Mouse (Mus musculus) ES-Bruce4 (cell line): Measurements from ENCODE around the gene Caprin1.

Experiments used
- CTCF ChIP-seq: IDR thresholded peaks from one replicate; pipeline ENCODE4 v1.8.1; 2011; ENCODE audit warnings: low read depth, low read length
- EP300 ChIP-seq: IDR thresholded peaks from 2 replicates; pipeline ENCODE4 v1.6.1; 2011; ENCODE audit warnings: low read depth, low read length; ENCODE audit not compliant: insufficient read depth
- POLR2A ChIP-seq: IDR thresholded peaks from one replicate; pipeline ENCODE4 v1.8.1; 2011; ENCODE audit warnings: low read length; ENCODE audit not compliant: insufficient read depth

- TF ChIP-seq CTCF (no peak), POLR2A (no peak), EP300 (no peak)
These were observed 50.7 kb downstream of the Caprin1 start for GRCm38 (mm10) chr2:103746761-103747160.
